Mouse (Mus musculus) heart, postnatal 0 days (tissue): ENCODE measurements around the gene Cc2d2b. TPM values are rescaled to one million over a fixed set of nuclear protein-coding genes. Genes with fewer than 3 reads are reported as not detected.

Experiments
- ATAC-seq: fragments of 200-750 bp; cut with Nextera tagmentation; 2 replicates; pipeline ENCODE4 v1.8.0; 2017; ENCODE audit warnings: low read depth, moderate number of reproducible peaks, moderate library complexity; ENCODE audit not compliant: insufficient read depth
- DNase-seq: peaks from one replicate; pipeline ENCODE4 v3.0.0-alpha.2; 2016; ENCODE audit warnings: low spot score
- H3K27ac ChIP-seq: fragments of 300-500 bp; sonication (generic); 2 replicates; pipeline ENCODE4 v1.5.1; 2014; ENCODE audit warnings: low read depth, mild to moderate bottlenecking
- H3K27me3 ChIP-seq: fragments of 300-500 bp; sonication (generic); 2 replicates; pipeline ENCODE4 v1.6.1; 2014; ENCODE audit warnings: low read length, mixed read lengths; ENCODE audit not compliant: control insufficient read depth, insufficient read depth
- H3K36me3 ChIP-seq: fragments of 300-500 bp; sonication (generic); replicated peaks from 2 replicates; pipeline ENCODE4 v1.6.1; 2014; ENCODE audit warnings: low read length, mixed read lengths; ENCODE audit not compliant: control insufficient read depth, insufficient read depth
- H3K4me1 ChIP-seq: fragments of 300-500 bp; sonication (generic); 2 replicates; pipeline ENCODE4 v1.6.1; 2014; ENCODE audit warnings: antibody characterized with exemption; ENCODE audit not compliant: control insufficient read depth, insufficient read depth
- H3K4me2 ChIP-seq: fragments of 300-500 bp; sonication (generic); 2 replicates; pipeline ENCODE4 v1.6.1; 2014; ENCODE audit warnings: low read depth, mild to moderate bottlenecking, low read length, moderate library complexity
- H3K4me3 ChIP-seq: fragments of 300-500 bp; sonication (generic); 2 replicates; pipeline ENCODE4 v1.5.1; 2014; ENCODE audit warnings: low read depth, low read length
- H3K9ac ChIP-seq: fragments of 300-500 bp; sonication (generic); replicated peaks from 2 replicates; pipeline ENCODE4 v1.6.1; 2014; ENCODE audit warnings: low read depth, low read length, mixed read lengths
- H3K9me3 ChIP-seq: fragments of 300-500 bp; sonication (generic); replicated peaks from 2 replicates; pipeline ENCODE4 v1.6.1; 2016; ENCODE audit warnings: low read length; ENCODE audit not compliant: control insufficient read depth
- CTCF ChIP-seq: IDR thresholded peaks from 2 replicates; pipeline ENCODE4 v1.5.1; 2016; ENCODE audit warnings: antibody characterized with exemption, control low read depth, low read depth
- EP300 ChIP-seq: IDR thresholded peaks from 2 replicates; pipeline ENCODE4 v1.6.1; 2016; ENCODE audit warnings: antibody characterized with exemption, low read depth
- WGBS: fragments of 180-500 bp; shearing (Covaris S2); extraction: QIAGEN DNeasy Blood & Tissue Kit; methylation state at CpG from one replicate; pipeline ENCODE4 v1.1.7; 2014; 5-methylcytosine and 5-hydroxymethylcytosine counted together
- polyA plus RNA-seq: library from polyadenylated mRNA; unstranded; fragments of >200 nt; fragmentation: Nextera tagmentation; extraction: Ambion mirVana; gene quantifications from 2 replicates; pipeline ENCODE4 v1.2.1, GENCODE M21; 2015
- total RNA-seq: library from RNA; depleted of rRNA; stranded (reverse); fragments of >200 nt; gene quantifications from 2 replicates; pipeline ENCODE4 v1.2.3, GENCODE M21; 2014; ENCODE audit warnings: low replicate concordance

The Cc2d2b gene
- total and polyA plus RNA-seq, 2 experiments from 2014 or later = not detected

GRCm38 (mm10) chr19:40788715-40789084 lies 40.1 kb downstream of the Cc2d2b start:
- Histone ChIP-seq H3K27ac (no peak overlapping the region), H3K9me3 (no peaks in the 10 kb centered on the region), H3K4me2 (no peak overlapping the region), H3K36me3 (no peaks in the 10 kb centered on the region), H3K4me3 (no peak overlapping the region), H3K9ac (no peak overlapping the region), H3K4me1 (no peaks in the 10 kb centered on the region), H3K27me3 (no peaks in the 10 kb centered on the region)
- no peak for DNase-seq
- no peak for ATAC-seq
- 54% methylated on average over 2 of the region's 2 CpGs for WGBS
- TF ChIP-seq CTCF (no peak), EP300 (no peak)

- DNase-seq = no peak
- H3K9ac ChIP-seq = no peak overlapping the region
- 39% methylated on average over 7 of the region's 7 CpGs for WGBS
- H3K9me3 ChIP-seq = no peaks in the 10 kb centered on the region
- no peak overlapping the region for H3K27ac ChIP-seq
- ATAC-seq = no peak
- TF ChIP-seq CTCF = no peak
- no peak for TF ChIP-seq EP300
- no peak overlapping the region for H3K4me3 ChIP-seq
- H3K27me3 ChIP-seq = no peaks in the 10 kb centered on the region
- H3K36me3 ChIP-seq = no peaks in the 10 kb centered on the region
- H3K4me1 ChIP-seq = no peaks in the 10 kb centered on the region
- no peak overlapping the region for H3K4me2 ChIP-seq
These were observed 56.7 kb downstream of the Cc2d2b start for GRCm38 (mm10) chr19:40805176-40805737.

- H3K27me3 ChIP-seq = no peaks in the 10 kb centered on the region
- H3K9me3 ChIP-seq = no peaks in the 10 kb centered on the region
- H3K9ac ChIP-seq = no peak overlapping the region
- no peak for ATAC-seq
- no peak for DNase-seq
- no peak overlapping the region for H3K4me3 ChIP-seq
- H3K4me2 ChIP-seq = no peak overlapping the region
- TF ChIP-seq CTCF (no peak), EP300 (no peak)
- H3K36me3 ChIP-seq = no peaks in the 10 kb centered on the region
- no peaks in the 10 kb centered on the region for H3K4me1 ChIP-seq
- no peak overlapping the region for H3K27ac ChIP-seq
- WGBS = 77% methylated on average over 7 of the region's 7 CpGs
These were observed 61.3 kb downstream of the Cc2d2b start for GRCm38 (mm10) chr19:40809858-40810257.

- Histone ChIP-seq H3K27ac (no peak overlapping the region), H3K4me2 (no peak overlapping the region), H3K4me3 (no peak overlapping the region), H3K27me3 (no peaks in the 10 kb centered on the region), H3K36me3 (no peaks in the 10 kb centered on the region), H3K4me1 (no peaks in the 10 kb centered on the region), H3K9ac (no peak overlapping the region), H3K9me3 (no peaks in the 10 kb centered on the region)
- WGBS = 47% methylated on average over 4 of the region's 4 CpGs
- ATAC-seq (no peak), DNase-seq (no peak)
- TF ChIP-seq EP300 (no peak), CTCF (no peak)
These were observed 63.3 kb downstream of the Cc2d2b start for GRCm38 (mm10) chr19:40811840-40812239.

GRCm38 (mm10) chr19:40812778-40813177 lies 64.2 kb downstream of the Cc2d2b start:
- Histone ChIP-seq H3K4me1 (no peaks in the 10 kb centered on the region), H3K9me3 (no peaks in the 10 kb centered on the region), H3K4me2 (no peak overlapping the region), H3K9ac (no peak overlapping the region), H3K4me3 (no peak overlapping the region), H3K27me3 (no peaks in the 10 kb centered on the region), H3K36me3 (no peaks in the 10 kb centered on the region), H3K27ac (no peak overlapping the region)
- TF ChIP-seq CTCF = no peak
- TF ChIP-seq EP300 = no peak
- 18% methylated on average over 3 of the region's 3 CpGs for WGBS
- ATAC-seq (no peak), DNase-seq (no peak)

- 39% methylated on average over 14 of the region's 14 CpGs for WGBS
- H3K4me2 ChIP-seq = peak overlapping the region; percentile 4; the same call in 1 of the 2 replicates
- H3K4me3 ChIP-seq = no peak overlapping the region
- H3K4me1 ChIP-seq = no peaks in the 10 kb centered on the region
- ATAC-seq = no peak
- H3K9ac ChIP-seq = no peak overlapping the region
- no peak overlapping the region for H3K27ac ChIP-seq
- H3K27me3 ChIP-seq = no peaks in the 10 kb centered on the region
- no peak for DNase-seq
- TF ChIP-seq CTCF (no peak), EP300 (no peak)
- no peaks in the 10 kb centered on the region for H3K36me3 ChIP-seq
- no peaks in the 10 kb centered on the region for H3K9me3 ChIP-seq
These were observed 64.8 kb downstream of the Cc2d2b start for GRCm38 (mm10) chr19:40813385-40813784.
